Mouse (Mus musculus) myocyte (in vitro differentiated cells): ENCODE measurements around the gene Misp.

Experiments
- CEBPB ChIP-seq: IDR thresholded peaks from 2 replicates; pipeline ENCODE4 v1.6.1; 2011; ENCODE audit warnings: mild to moderate bottlenecking, moderate library complexity; ENCODE audit not compliant: poor library complexity, insufficient read depth, severe bottlenecking
- MAX ChIP-seq: IDR thresholded peaks from one replicate; pipeline ENCODE4 v1.6.1; 2011; ENCODE audit warnings: low read depth, mild to moderate bottlenecking, control low read depth
- POLR2A ChIP-seq: IDR thresholded peaks from one replicate; pipeline ENCODE4 v1.6.1; 2011; ENCODE audit warnings: low read depth, mild to moderate bottlenecking, control low read depth, moderate library complexity; ENCODE audit not compliant: insufficient read length
- REST ChIP-seq: IDR thresholded peaks from one replicate; pipeline ENCODE4 v1.6.1; 2011; ENCODE audit warnings: mild to moderate bottlenecking, control low read depth, moderate library complexity; ENCODE audit not compliant: insufficient read depth, insufficient read length
- USF1 ChIP-seq: IDR thresholded peaks from one replicate; pipeline ENCODE4 v1.6.1; 2011; ENCODE audit warnings: low read depth, mild to moderate bottlenecking, control low read depth, moderate library complexity

DNA sequence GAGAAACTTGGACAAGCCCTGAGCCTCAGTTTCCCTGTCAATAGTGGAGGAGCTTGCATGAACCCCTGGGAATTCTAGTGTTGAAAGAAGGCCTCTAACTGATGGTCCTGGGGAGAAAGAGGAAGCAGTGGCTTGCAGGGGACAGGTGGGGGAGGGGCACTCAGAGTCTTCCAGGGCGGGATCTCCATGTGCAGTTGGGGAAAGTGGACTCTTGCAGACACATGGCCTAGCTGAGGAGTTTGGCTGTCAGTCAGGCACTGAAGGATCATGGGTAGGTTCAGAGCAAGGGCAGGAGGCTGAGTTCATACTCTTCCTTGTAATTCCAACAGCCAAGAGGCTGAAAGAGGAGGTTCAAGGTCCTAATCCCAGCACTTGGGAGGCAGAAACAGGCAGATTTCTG, 56.4 kb downstream of the Misp start:
- TF ChIP-seq CEBPB (no peak), REST (no peak), POLR2A (no peak), USF1 (no peak), MAX (no peak)
